Mouse (Mus musculus) thymus, adult 2 months (tissue): Measurements from ENCODE around the gene Prcd. TPM values are rescaled to one million over a fixed set of nuclear protein-coding genes. Genes with fewer than 3 reads are reported as not detected.
"Not testable (repeated sequence)": the region's sequence is repeated elsewhere in the genome, so short reads cannot be mapped to it uniquely, and the experiment has no call there.

Experiments
- DNase-seq: peaks from one replicate; pipeline ENCODE4 v3.0.0; 2021
- H3K27ac ChIP-seq: fragments of 200-500 bp; 2 replicates; pipeline ENCODE4 v1.5.1; 2012; ENCODE audit warnings: low read length, control low read depth; ENCODE audit not compliant: control insufficient read depth, insufficient read depth
- H3K27me3 ChIP-seq: fragments of 200-500 bp; 2 replicates; pipeline ENCODE4 v1.6.1; 2012; ENCODE audit warnings: mild to moderate bottlenecking, low read length, moderate library complexity, mixed read lengths; ENCODE audit not compliant: control insufficient read depth, insufficient read depth
- H3K36me3 ChIP-seq: fragments of 200-500 bp; 2 replicates; pipeline ENCODE4 v1.6.1; 2012; ENCODE audit warnings: mild to moderate bottlenecking, low read length, moderate library complexity; ENCODE audit not compliant: control insufficient read depth, insufficient read depth
- H3K4me1 ChIP-seq: fragments of 200-500 bp; replicated peaks from 2 replicates; pipeline ENCODE4 v1.6.1; 2012; ENCODE audit warnings: low read length; ENCODE audit not compliant: control insufficient read depth, insufficient read depth
- H3K4me3 ChIP-seq: fragments of 200-500 bp; 2 replicates; pipeline ENCODE4 v1.5.1; 2012; ENCODE audit warnings: mild to moderate bottlenecking, low read length, control low read depth, moderate library complexity; ENCODE audit not compliant: control insufficient read depth, insufficient read depth
- CTCF ChIP-seq: fragments of 200-500 bp; IDR thresholded peaks from 2 replicates; pipeline ENCODE4 v1.5.1; 2012; ENCODE audit warnings: mild to moderate bottlenecking, control low read depth, low read length, moderate library complexity, borderline replicate concordance; ENCODE audit not compliant: control insufficient read depth, poor library complexity, insufficient read depth; ENCODE audit errors: extremely low read depth
- POLR2A ChIP-seq: fragments of 200-500 bp; IDR thresholded peaks from 2 replicates; pipeline ENCODE4 v1.6.1; 2012; ENCODE audit warnings: mild to moderate bottlenecking, low read length, control low read depth, moderate library complexity; ENCODE audit not compliant: control insufficient read depth, poor library complexity, insufficient read depth; ENCODE audit errors: extremely low read depth
- WGBS: fragments of 180-500 bp; shearing (Covaris S2); methylation state at CpG from one replicate; pipeline ENCODE4 v1.1.7; 2018; 5-methylcytosine and 5-hydroxymethylcytosine counted together
- polyA plus RNA-seq: library from polyadenylated mRNA; depleted of rRNA; stranded (reverse); fragments of >200 nt; gene quantifications from 2 replicates; pipeline ENCODE4 v1.2.3, GENCODE M21; 2012

Prcd gene
- polyA plus RNA-seq, 1 experiment: 0.97 TPM

DNA sequence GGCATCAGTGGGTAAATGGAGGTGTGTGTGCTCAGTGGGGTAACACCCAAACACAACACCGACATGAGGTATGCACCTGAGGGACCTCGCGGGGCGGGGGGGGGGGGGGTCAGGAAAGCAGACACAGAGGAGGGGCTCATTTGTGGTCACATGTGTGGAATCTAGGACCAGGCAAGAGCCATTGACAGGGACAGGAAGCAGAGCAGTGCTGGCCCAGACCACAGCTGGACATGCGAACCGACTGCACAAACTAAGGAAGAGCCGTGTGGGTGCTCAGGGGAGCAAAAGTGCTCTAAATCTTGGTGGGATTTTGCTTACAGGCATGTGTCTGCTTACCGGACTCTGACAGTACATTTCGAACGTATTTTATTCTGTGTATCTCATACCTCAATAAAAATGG lies 12.0 kb downstream of the Prcd start:
- Histone ChIP-seq H3K4me3 (no peak overlapping the region), H3K36me3 (no peaks in the 10 kb centered on the region), H3K27ac (no peak overlapping the region), H3K4me1 (peaks cover 34% of the 10 kb centered on the region), H3K27me3 (no peaks in the 10 kb centered on the region)
- TF ChIP-seq CTCF (no peak), POLR2A (no peak)
- WGBS: 89% methylated on average over 10 of the region's 10 CpGs
- DNase-seq: no peak

DNA sequence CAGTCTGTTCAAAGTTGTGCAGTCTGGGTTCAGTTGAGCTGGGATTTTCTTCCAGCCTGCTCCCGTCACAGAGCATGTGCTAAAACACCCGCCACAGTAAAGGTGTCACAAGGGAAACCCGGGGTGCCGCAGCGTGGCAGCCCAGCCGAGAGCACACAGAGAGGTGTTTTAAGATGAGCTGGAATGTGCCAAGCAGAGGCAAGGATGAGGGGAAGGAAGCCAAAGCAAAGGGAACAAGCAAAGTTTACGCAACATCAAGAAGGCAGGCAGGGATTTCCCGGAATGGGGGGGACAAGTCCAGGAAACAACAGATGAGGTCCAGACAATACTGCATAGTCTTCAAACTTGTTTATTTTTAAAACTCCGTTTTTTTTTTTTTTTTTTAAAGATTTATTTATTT lies 13.2 kb downstream of the Prcd start:
- no peak for TF ChIP-seq POLR2A
- no peak for TF ChIP-seq CTCF
- no peaks in the 10 kb centered on the region for H3K27me3 ChIP-seq
- no peaks in the 10 kb centered on the region for H3K36me3 ChIP-seq
- peaks cover 28% of the 10 kb centered on the region for H3K4me1 ChIP-seq
- DNase-seq: no peak
- 80% methylated on average over 9 of the region's 9 CpGs for WGBS
- no peak overlapping the region for H3K27ac ChIP-seq
- no peak overlapping the region for H3K4me3 ChIP-seq

DNA sequence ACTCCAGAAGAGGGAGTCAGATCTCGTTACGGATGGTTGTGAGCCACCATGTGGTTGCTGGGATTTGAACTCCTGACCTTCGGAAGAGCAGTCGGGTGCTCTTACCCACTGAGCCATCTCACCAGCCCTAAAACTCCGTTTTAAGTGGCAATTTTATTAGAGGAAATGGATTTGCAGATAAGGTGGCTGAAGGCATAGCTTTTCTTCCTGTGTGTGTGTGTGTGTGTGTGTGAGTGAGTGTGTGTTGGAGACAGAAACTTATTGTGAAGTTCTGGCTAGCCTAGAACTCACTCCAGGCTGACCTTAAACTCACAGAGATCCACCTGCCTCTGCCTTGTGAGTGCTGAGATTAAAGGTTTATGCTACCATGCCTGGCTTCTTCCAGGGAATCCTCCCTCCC lies 13.7 kb downstream of the Prcd start:
- 74% methylated on average over 5 of the region's 5 CpGs for WGBS
- not testable (repeated sequence) for H3K4me3 ChIP-seq, H3K36me3 ChIP-seq, H3K27ac ChIP-seq, H3K27me3 ChIP-seq, DNase-seq
- peaks cover 28% of the 10 kb centered on the region for H3K4me1 ChIP-seq

DNA sequence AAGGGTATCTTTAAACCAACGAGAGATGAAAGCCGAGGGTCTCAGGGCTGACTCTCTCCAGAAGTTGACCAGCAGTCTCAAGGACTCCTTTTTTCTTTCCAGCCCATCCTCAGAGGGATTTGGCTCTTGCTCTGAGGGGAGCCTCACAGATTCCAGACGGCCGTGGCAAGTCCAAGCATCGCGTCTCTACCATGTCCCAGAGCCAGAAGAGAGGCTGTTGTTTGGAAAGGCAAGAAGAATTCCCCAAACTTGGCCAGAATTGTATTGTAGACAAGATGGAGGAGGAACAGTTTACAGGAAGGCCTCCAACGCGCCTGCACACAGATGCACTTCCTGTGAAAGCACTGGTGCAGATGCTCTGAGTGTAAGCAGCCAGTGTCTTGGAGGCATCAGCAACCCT lies 14.6 kb downstream of the Prcd start:
- Histone ChIP-seq H3K4me3 (no peak overlapping the region), H3K36me3 (no peaks in the 10 kb centered on the region), H3K27me3 (no peaks in the 10 kb centered on the region), H3K4me1 (peaks cover 33% of the 10 kb centered on the region), H3K27ac (no peak overlapping the region)
- WGBS: 79% methylated on average over 8 of the region's 8 CpGs
- no peak for TF ChIP-seq POLR2A
- TF ChIP-seq CTCF: no peak
- DNase-seq: no peak

DNA sequence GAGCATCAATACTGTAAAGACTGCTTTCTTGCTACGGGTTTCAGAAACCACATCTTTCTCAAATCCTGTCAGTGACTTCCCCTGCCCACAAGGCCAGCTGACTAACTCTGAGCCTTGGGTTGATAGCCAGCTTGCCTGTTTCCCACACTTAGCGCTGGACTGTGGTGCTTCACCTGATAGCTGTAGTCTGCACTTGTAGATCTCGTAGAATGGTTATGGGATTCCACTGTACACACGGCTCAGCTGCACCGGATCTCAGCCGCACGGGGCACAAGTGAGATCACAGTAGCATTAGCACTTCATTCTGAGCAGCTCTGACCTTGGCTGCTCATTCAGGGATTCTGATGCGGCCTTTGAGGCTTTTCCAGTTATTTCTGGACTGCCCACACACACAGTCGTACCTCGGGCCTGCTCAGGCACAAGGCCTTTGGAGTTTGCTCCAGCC lies 15.1 kb downstream of the Prcd start:
- peaks cover 32% of the 10 kb centered on the region for H3K4me1 ChIP-seq
- no peak for TF ChIP-seq CTCF
- TF ChIP-seq POLR2A: no peak
- 67% methylated on average over 10 of the region's 10 CpGs for WGBS

DNA sequence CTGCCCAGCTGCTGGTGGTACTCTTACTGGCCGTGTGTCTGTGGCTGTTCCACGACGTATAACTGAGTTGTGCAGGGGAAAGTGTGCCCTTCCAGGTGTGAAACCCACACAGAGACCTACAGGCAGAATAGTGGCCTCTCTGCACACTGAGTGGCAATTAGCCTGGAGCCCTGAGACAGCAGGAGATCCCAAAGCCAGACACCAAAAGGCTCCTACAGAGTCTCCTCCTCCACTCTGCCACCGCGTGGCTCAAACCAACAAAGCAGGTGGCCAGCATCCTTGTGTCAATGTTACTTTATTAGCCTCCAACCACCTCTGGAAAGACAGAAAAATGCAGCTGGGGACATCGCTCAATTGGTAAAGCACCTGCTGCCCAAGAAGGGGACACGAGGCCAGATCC lies 15.5 kb downstream of the Prcd start:
- no peak for TF ChIP-seq POLR2A
- TF ChIP-seq CTCF: no peak
- no peaks in the 10 kb centered on the region for H3K27me3 ChIP-seq
- H3K4me1 ChIP-seq: peaks cover 30% of the 10 kb centered on the region
- H3K4me3 ChIP-seq: no peak overlapping the region
- DNase-seq: no peak
- no peak overlapping the region for H3K27ac ChIP-seq
- WGBS: 82% methylated on average over 7 of the region's 7 CpGs
- peaks cover 6% of the 10 kb centered on the region for H3K36me3 ChIP-seq

More for the DNA sequence above, 15.1 kb downstream of the Prcd start:
- peaks cover 1% of the 10 kb centered on the region; the same call in 1 of the 2 replicates for H3K36me3 ChIP-seq
- no peak overlapping the region for H3K27ac ChIP-seq
- DNase-seq: no peak
- H3K27me3 ChIP-seq: no peaks in the 10 kb centered on the region
- H3K4me3 ChIP-seq: no peak overlapping the region

DNA sequence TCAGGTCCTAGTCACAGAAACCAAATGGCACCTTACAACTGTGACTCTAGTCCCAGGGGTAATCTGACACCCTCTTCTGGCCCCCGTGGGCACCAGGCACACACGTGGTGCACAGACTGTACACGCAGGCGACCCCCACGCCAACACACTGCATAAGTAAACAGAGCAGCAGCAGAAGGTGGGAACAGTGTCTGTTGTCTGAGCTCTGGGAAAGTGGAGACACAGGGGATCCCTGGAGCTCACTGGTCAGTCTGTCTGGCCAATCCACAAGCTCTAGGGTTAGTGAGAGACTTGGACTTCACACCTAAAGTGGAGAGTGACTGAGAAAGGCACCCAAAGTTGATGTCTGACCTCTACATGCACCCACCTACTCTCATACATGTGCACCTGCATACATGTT lies 16.0 kb downstream of the Prcd start:
- DNase-seq: no peak
- H3K27me3 ChIP-seq: no peaks in the 10 kb centered on the region
- no peak overlapping the region for H3K4me3 ChIP-seq
- WGBS: 88% methylated on average over 5 of the region's 5 CpGs
- no peak for TF ChIP-seq CTCF
- TF ChIP-seq POLR2A: no peak
- peaks cover 28% of the 10 kb centered on the region for H3K4me1 ChIP-seq
- H3K36me3 ChIP-seq: peaks cover 11% of the 10 kb centered on the region
- no peak overlapping the region for H3K27ac ChIP-seq
